Mouse (Mus musculus) midbrain, postnatal 0 days (tissue): ENCODE measurements at regions not wholly inside any gene's neighbourhood (a gene's known extent, or its start where the extent isn't known, plus 50 kb on each side); places are given as distances from the start of the nearest gene placed in this dataset.

Experiments
- ATAC-seq: fragments of 200-750 bp; cut with Nextera tagmentation; 2 replicates; pipeline ENCODE4 v1.8.0; 2017; ENCODE audit warnings: moderate number of reproducible peaks, mild to moderate bottlenecking, moderate TSS enrichment, moderate library complexity; ENCODE audit not compliant: low FRiP score
- DNase-seq: peaks from one replicate; pipeline ENCODE4 v3.0.0-alpha.2; 2015; ENCODE audit warnings: low spot score
- H3K27ac ChIP-seq: fragments of 300-500 bp; sonication (generic); 2 replicates; pipeline ENCODE4 v1.5.1; 2014; ENCODE audit warnings: low read depth, mild to moderate bottlenecking, low read length, mixed read lengths
- H3K27me3 ChIP-seq: fragments of 300-500 bp; sonication (generic); 2 replicates; pipeline ENCODE4 v1.6.1; 2014; ENCODE audit warnings: low read length, control low read depth, mixed read lengths; ENCODE audit not compliant: insufficient read depth
- H3K36me3 ChIP-seq: fragments of 300-500 bp; sonication (generic); 2 replicates; pipeline ENCODE4 v1.6.1; 2014; ENCODE audit warnings: low read length, control low read depth, mixed read lengths; ENCODE audit not compliant: insufficient read depth
- H3K4me1 ChIP-seq: fragments of 300-500 bp; sonication (generic); 2 replicates; pipeline ENCODE4 v1.6.1; 2014; ENCODE audit warnings: mild to moderate bottlenecking, control low read depth, antibody characterized with exemption, low read length, mixed read lengths; ENCODE audit not compliant: insufficient read depth
- H3K4me2 ChIP-seq: fragments of 300-500 bp; sonication (generic); 2 replicates; pipeline ENCODE4 v1.6.1; 2014; ENCODE audit warnings: low read depth, mild to moderate bottlenecking, low read length, mixed read lengths; ENCODE audit not compliant: poor library complexity, severe bottlenecking
- H3K4me3 ChIP-seq: fragments of 300-500 bp; sonication (generic); 2 replicates; pipeline ENCODE4 v1.5.1; 2014; ENCODE audit warnings: low read depth, mild to moderate bottlenecking, low read length, moderate library complexity
- H3K9ac ChIP-seq: fragments of 300-500 bp; sonication (generic); replicated peaks from 2 replicates; pipeline ENCODE4 v1.6.1; 2014; ENCODE audit warnings: mild to moderate bottlenecking, low read length, moderate library complexity, mixed read lengths; ENCODE audit not compliant: poor library complexity, severe bottlenecking
- H3K9me3 ChIP-seq: fragments of 300-500 bp; sonication (generic); 2 replicates; pipeline ENCODE4 v1.6.1; 2016; ENCODE audit warnings: low read length, control low read depth
- CTCF ChIP-seq: IDR thresholded peaks from 2 replicates; pipeline ENCODE4 v1.5.1; 2016; ENCODE audit warnings: antibody characterized with exemption, mild to moderate bottlenecking
- WGBS: fragments of 180-500 bp; shearing (Covaris S2); extraction: QIAGEN DNeasy Blood & Tissue Kit; methylation state at CpG from one replicate; pipeline ENCODE4 v1.1.7; 2014; 5-methylcytosine and 5-hydroxymethylcytosine counted together

GRCm38 (mm10) chr12:42100189-42100588 lies 614.0 kb upstream of the Lrrn3 start:
- no peaks in the 10 kb centered on the region for H3K9me3 ChIP-seq
- no peak for TF ChIP-seq CTCF
- no peaks in the 10 kb centered on the region for H3K4me1 ChIP-seq
- H3K9ac ChIP-seq = no peak overlapping the region
- ATAC-seq (no peak), DNase-seq (no peak)
- H3K36me3 ChIP-seq = no peaks in the 10 kb centered on the region
- H3K27ac ChIP-seq = no peak overlapping the region
- H3K27me3 ChIP-seq = no peaks in the 10 kb centered on the region
- 75% methylated on average over 1 of the region's 1 CpGs for WGBS
- H3K4me3 ChIP-seq = no peak overlapping the region
- no peak overlapping the region for H3K4me2 ChIP-seq

- no peak for TF ChIP-seq CTCF
- Histone ChIP-seq H3K27ac (no peak overlapping the region; the same call in 1 of the 2 replicates), H3K27me3 (no peaks in the 10 kb centered on the region), H3K9me3 (no peaks in the 10 kb centered on the region), H3K4me1 (no peaks in the 10 kb centered on the region), H3K36me3 (no peaks in the 10 kb centered on the region), H3K4me2 (no peak overlapping the region), H3K9ac (no peak overlapping the region), H3K4me3 (no peak overlapping the region)
- ATAC-seq (no peak), DNase-seq (peak; percentile 61)
- 85% methylated on average over 4 of the region's 4 CpGs for WGBS
Observed at GRCm38 (mm10) chr12:42070401-42070800, 584.2 kb upstream of the Lrrn3 start.

GRCm38 (mm10) chr12:42063745-42064144 lies 577.5 kb upstream of the Lrrn3 start:
- no peak for TF ChIP-seq CTCF
- Histone ChIP-seq H3K9me3 (no peaks in the 10 kb centered on the region), H3K27me3 (no peaks in the 10 kb centered on the region), H3K4me1 (no peaks in the 10 kb centered on the region), H3K9ac (no peak overlapping the region), H3K4me2 (no peak overlapping the region), H3K4me3 (no peak overlapping the region), H3K36me3 (no peaks in the 10 kb centered on the region), H3K27ac (no peak overlapping the region)
- DNase-seq = no peak
- ATAC-seq = no peak

- no peak overlapping the region for H3K4me2 ChIP-seq
- H3K27me3 ChIP-seq = no peaks in the 10 kb centered on the region
- H3K4me3 ChIP-seq = no peak overlapping the region
- 62% methylated on average over 1 of the region's 1 CpGs for WGBS
- no peak overlapping the region for H3K27ac ChIP-seq
- TF ChIP-seq CTCF = no peak
- no peak overlapping the region for H3K9ac ChIP-seq
- H3K9me3 ChIP-seq = no peaks in the 10 kb centered on the region
- DNase-seq = no peak
- H3K4me1 ChIP-seq = no peaks in the 10 kb centered on the region
- no peaks in the 10 kb centered on the region for H3K36me3 ChIP-seq
- ATAC-seq = no peak
Observed at GRCm38 (mm10) chr12:42049056-42049455, 562.8 kb upstream of the Lrrn3 start.

- H3K9me3 ChIP-seq = no peaks in the 10 kb centered on the region
- TF ChIP-seq CTCF = 0 out of 2 replicates have a peak, but pooled peaks have one; percentile 14
- no peak overlapping the region for H3K4me3 ChIP-seq
- no peak for ATAC-seq
- no peaks in the 10 kb centered on the region for H3K36me3 ChIP-seq
- no peaks in the 10 kb centered on the region for H3K27me3 ChIP-seq
- H3K27ac ChIP-seq = no peak overlapping the region
- no peak overlapping the region for H3K4me2 ChIP-seq
- DNase-seq = no peak
- H3K4me1 ChIP-seq = no peaks in the 10 kb centered on the region
- H3K9ac ChIP-seq = no peak overlapping the region
- WGBS = 70% methylated on average over 2 of the region's 2 CpGs
Observed at GRCm38 (mm10) chr12:42027874-42028273, 541.6 kb upstream of the Lrrn3 start.

- no peak for TF ChIP-seq CTCF
- Histone ChIP-seq H3K4me3 (no peak overlapping the region), H3K9ac (no peak overlapping the region), H3K4me1 (no peaks in the 10 kb centered on the region), H3K36me3 (no peaks in the 10 kb centered on the region), H3K4me2 (no peak overlapping the region), H3K9me3 (no peaks in the 10 kb centered on the region), H3K27me3 (no peaks in the 10 kb centered on the region), H3K27ac (no peak overlapping the region)
- DNase-seq (no peak), ATAC-seq (no peak)
- WGBS = 36% methylated on average over 1 of the region's 1 CpGs
Observed at GRCm38 (mm10) chr12:42017506-42017905, 531.3 kb upstream of the Lrrn3 start.
